ENCODE assay signal across 16 mouse cellular contexts in the genomic region with DNA sequence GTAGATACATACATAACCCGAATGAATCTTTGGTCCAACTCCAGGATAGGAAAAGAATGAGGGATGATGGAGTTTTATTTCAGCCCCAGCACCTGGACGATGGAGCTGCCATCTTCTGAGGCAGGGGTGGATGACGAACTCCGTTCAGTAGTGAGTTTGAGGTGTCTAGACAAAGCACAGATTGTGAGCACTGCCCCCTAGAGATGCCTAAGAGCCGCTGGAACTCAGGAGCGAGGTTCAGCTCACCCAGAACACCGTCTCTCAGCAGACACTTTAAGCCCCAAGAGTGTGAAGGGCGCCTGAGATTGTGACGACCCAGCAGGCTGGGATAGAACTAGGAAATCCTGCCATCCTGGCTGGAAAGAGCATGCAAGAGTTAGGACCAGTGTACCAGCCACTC. TPM values are rescaled to one million over a fixed set of nuclear protein-coding genes. Genes with fewer than 3 reads are reported as not detected.
A peak's percentile ranks its signal among the peaks of the same experiment; 100 is the strongest.
DNase-seq lines count a peak whose midpoint lies in the region; ATAC-seq and TF ChIP-seq lines count a peak whose summit lies in the region.
"Had no signal": no experiment of that assay in that cellular context is flagged by ENCODE, and none has a peak within 500 bp of the region (broad histone marks: within the 10 kb centered on the region; RNA-seq: fewer than 3 reads in every experiment).

No protein-coding gene starts in this region.

- no peak for TF ChIP-seq EP300 in lung, postnatal 0 days (IDR thresholded peaks at IDR 0.05)

- no peaks in the 10 kb centered on the region for H3K27me3 ChIP-seq in cerebellum, adult 2 months (ENCODE audit: control insufficient read depth, insufficient read depth, low read length)
- H3K27me3 ChIP-seq in hindbrain, embryonic 13.5 days, result peaks cover under 1% of the 10 kb centered on the region
- no peaks in the 10 kb centered on the region for H3K27me3 ChIP-seq in hindbrain, embryonic 11.5 days (ENCODE audit: control insufficient read depth, insufficient read depth, low read length)
- no peaks in the 10 kb centered on the region for H3K27me3 ChIP-seq in lung, postnatal 0 days (replicated peaks; ENCODE audit: insufficient read depth, low read length)
- no peaks in the 10 kb centered on the region for H3K27me3 ChIP-seq in embryonic facial prominence, embryonic 14.5 days (replicated peaks; ENCODE audit: control insufficient read depth, insufficient read depth, low read length)
- H3K27me3 ChIP-seq: neural tube, embryonic 15.5 days had no signal

- no peak overlapping the region for H3K4me3 ChIP-seq in cerebellum, adult 2 months (replicated peaks; ENCODE audit: insufficient read depth, low read depth, low read length)
- H3K4me3 ChIP-seq in hindbrain, embryonic 13.5 days, result no peak overlapping the region
- H3K4me3 ChIP-seq in hindbrain, embryonic 11.5 days (ENCODE audit: low read depth, low read length), result no peak overlapping the region
- no peak overlapping the region for H3K4me3 ChIP-seq in lung, postnatal 0 days (ENCODE audit: low read depth, low read length)
- no peak overlapping the region for H3K4me3 ChIP-seq in embryonic facial prominence, embryonic 14.5 days (ENCODE audit: low read depth, low read length)
- H3K4me3 ChIP-seq: liver, embryonic 13.5 days; neural tube, embryonic 15.5 days had no signal

- 26% methylated on average over 9 of the region's 9 CpGs for WGBS in cerebellum, adult 2 months
- 35% methylated on average over 9 of the region's 9 CpGs for WGBS in hindbrain, embryonic 13.5 days
- WGBS in hindbrain, embryonic 11.5 days, result 45% methylated on average over 9 of the region's 9 CpGs
- WGBS in lung, postnatal 0 days, result 40% methylated on average over 9 of the region's 9 CpGs
- WGBS in embryonic facial prominence, embryonic 14.5 days, result 34% methylated on average over 9 of the region's 9 CpGs

- peak; percentile 21; the same call in 1 of the 2 replicates for TF ChIP-seq CTCF in cerebellum, adult 2 months (IDR thresholded peaks at IDR 0.05; ENCODE audit: borderline replicate concordance, insufficient read depth, low read depth, low read length)
- TF ChIP-seq CTCF in lung, postnatal 0 days (IDR thresholded peaks at IDR 0.05), result peak; percentile 43; the same call in 1 of the 2 replicates

- peak overlapping the region; percentile 36; the same call in 1 of the 2 replicates for H3K9ac ChIP-seq in hindbrain, embryonic 13.5 days
- no peak overlapping the region for H3K9ac ChIP-seq in hindbrain, embryonic 11.5 days (ENCODE audit: low read depth, low read length)
- no peak overlapping the region for H3K9ac ChIP-seq in lung, postnatal 0 days (replicated peaks; ENCODE audit: low read depth)
- H3K9ac ChIP-seq in embryonic facial prominence, embryonic 14.5 days (ENCODE audit: low read depth, low read length), result 0 out of 2 replicates have a peak overlapping the region, but pooled peaks have one; percentile 10
- H3K9ac ChIP-seq: liver, embryonic 13.5 days; neural tube, embryonic 15.5 days had no signal

- TF ChIP-seq POLR2A in cerebellum, adult 2 months (IDR thresholded peaks at IDR 0.05; ENCODE audit: borderline replicate concordance, insufficient read depth, low read length), result no peak

- H3K9me3 ChIP-seq in hindbrain, embryonic 13.5 days, result no peaks in the 10 kb centered on the region
- no peaks in the 10 kb centered on the region for H3K9me3 ChIP-seq in hindbrain, embryonic 11.5 days (ENCODE audit: control insufficient read depth, low read length)
- H3K9me3 ChIP-seq in lung, postnatal 0 days (ENCODE audit: low read length), result no peaks in the 10 kb centered on the region
- no peaks in the 10 kb centered on the region for H3K9me3 ChIP-seq in embryonic facial prominence, embryonic 14.5 days (ENCODE audit: control insufficient read depth, low read length)
- H3K9me3 ChIP-seq: liver, embryonic 13.5 days; neural tube, embryonic 15.5 days had no signal

- peaks cover 17% of the 10 kb centered on the region for H3K36me3 ChIP-seq in hindbrain, embryonic 13.5 days
- no peaks in the 10 kb centered on the region for H3K36me3 ChIP-seq in hindbrain, embryonic 11.5 days (ENCODE audit: control insufficient read depth, insufficient read depth, low read length)
- no peaks in the 10 kb centered on the region for H3K36me3 ChIP-seq in lung, postnatal 0 days (ENCODE audit: insufficient read depth, low read length)
- peaks cover 9% of the 10 kb centered on the region; the same call in 1 of the 2 replicates for H3K36me3 ChIP-seq in embryonic facial prominence, embryonic 14.5 days (ENCODE audit: control insufficient read depth, insufficient read depth, low read length)

- no peak overlapping the region for H3K4me2 ChIP-seq in hindbrain, embryonic 13.5 days
- H3K4me2 ChIP-seq in hindbrain, embryonic 11.5 days (replicated peaks; ENCODE audit: low read depth, low read length), result no peak overlapping the region
- no peak overlapping the region for H3K4me2 ChIP-seq in lung, postnatal 0 days (replicated peaks; ENCODE audit: low read depth, low read length)
- H3K4me2 ChIP-seq in embryonic facial prominence, embryonic 14.5 days (ENCODE audit: low read depth, low read length), result no peak overlapping the region
- H3K4me2 ChIP-seq: liver, embryonic 13.5 days; neural tube, embryonic 15.5 days had no signal

- H3K27ac ChIP-seq in cerebellum, adult 2 months (ENCODE audit: insufficient read depth, low read length), result no peak overlapping the region
- no peak overlapping the region for H3K27ac ChIP-seq in hindbrain, embryonic 13.5 days
- no peak overlapping the region for H3K27ac ChIP-seq in hindbrain, embryonic 11.5 days (ENCODE audit: low read depth, low read length)
- no peak overlapping the region for H3K27ac ChIP-seq in lung, postnatal 0 days (ENCODE audit: low read length)
- H3K27ac ChIP-seq in embryonic facial prominence, embryonic 14.5 days (replicated peaks; ENCODE audit: low read depth, low read length), result no peak overlapping the region
- H3K27ac ChIP-seq: liver, embryonic 13.5 days; neural tube, embryonic 15.5 days had no signal

- H3K4me1 ChIP-seq in cerebellum, adult 2 months (ENCODE audit: control insufficient read depth, insufficient read depth, low read length), result peaks cover 5% of the 10 kb centered on the region; the same call in 1 of the 2 replicates
- peaks cover 36% of the 10 kb centered on the region for H3K4me1 ChIP-seq in hindbrain, embryonic 13.5 days (replicated peaks)
- no peaks in the 10 kb centered on the region; the same call in 1 of the 2 replicates for H3K4me1 ChIP-seq in hindbrain, embryonic 11.5 days (replicated peaks; ENCODE audit: control insufficient read depth, insufficient read depth, low read length)
- peaks cover 8% of the 10 kb centered on the region; the same call in 1 of the 2 replicates for H3K4me1 ChIP-seq in lung, postnatal 0 days (ENCODE audit: insufficient read depth, low read depth, low read length)
- H3K4me1 ChIP-seq in embryonic facial prominence, embryonic 14.5 days (ENCODE audit: control insufficient read depth, insufficient read depth, low read length), result no peaks in the 10 kb centered on the region; the same call in 1 of the 2 replicates

- ATAC-seq in hindbrain, embryonic 13.5 days (ENCODE audit: low FRiP score), result no peak
- ATAC-seq in hindbrain, embryonic 11.5 days (ENCODE audit: low FRiP score), result no peak
- ATAC-seq in lung, postnatal 0 days, result no peak
- no peak for ATAC-seq in embryonic facial prominence, embryonic 14.5 days (ENCODE audit: low read depth)
- ATAC-seq in inflammation-experienced regulatory T-cells, adult 6 months, result no peak
- ATAC-seq: hindbrain, embryonic 16.5 days had no signal

- DNase-seq in cerebellum, adult 2 months, result peak; percentile 11 to 29
- DNase-seq in cerebellum, postnatal 10 days, result no peak
- DNase-seq in hindbrain, embryonic 11.5 days (ENCODE audit: low spot score), result no peak
- no peak for DNase-seq in lung, postnatal 0 days (ENCODE audit: low spot score)
- DNase-seq in lung, postnatal 36 days, result no peak
- no peak for DNase-seq in embryonic facial prominence, embryonic 14.5 days (ENCODE audit: low spot score)
- DNase-seq: adrenal gland, adult 8-10 months; kidney, postnatal 25 days; liver, embryonic 13.5 days; right cerebral cortex, postnatal 25 days; thymus, postnatal 25 days had no signal

RNA-seq across cellular contexts. Expression of gene Irf2bp1, which starts 5.0 kb away (rescaled TPM):
- polyA plus RNA-seq in cerebellum, adult 2 months (2012; rRNA removed), result 37.7 and 41.5 TPM in 2 replicates
- polyA plus RNA-seq in hindbrain, embryonic 13.5 days (2015; fragmentation: Nextera tagmentation; extraction: Ambion mirVana), result 23.4 and 24.6 TPM in 2 replicates
- 25.2 and 26.0 TPM in 2 replicates for polyA plus RNA-seq in hindbrain, embryonic 11.5 days (2014; fragmentation: Nextera tagmentation; extraction: Ambion mirVana)
- 11.7 and 12.2 TPM in 2 replicates for polyA plus RNA-seq in lung, postnatal 0 days (2015; fragmentation: Nextera tagmentation; extraction: Ambion mirVana)
- polyA plus RNA-seq in embryonic facial prominence, embryonic 14.5 days (2014; fragmentation: Nextera tagmentation; extraction: Ambion mirVana), result 26.6 and 27.4 TPM in 2 replicates
- 1 to 10 TPM; 1.1 to 2.6 (median 1.9) TPM for polyA plus RNA-seq in inflammation-experienced regulatory T-cells, adult 6 months (2017; shearing (Covaris generic))

RNA-seq across cellular contexts. Expression of gene Mypop, which starts 7.8 kb away (rescaled TPM):
- 52.6 and 55.3 TPM in 2 replicates for polyA plus RNA-seq in cerebellum, adult 2 months (2012; rRNA removed)
- 4.8 and 5.2 TPM in 2 replicates for polyA plus RNA-seq in hindbrain, embryonic 13.5 days (2015; fragmentation: Nextera tagmentation; extraction: Ambion mirVana)
- polyA plus RNA-seq in hindbrain, embryonic 11.5 days (2014; fragmentation: Nextera tagmentation; extraction: Ambion mirVana), result 4.6 TPM in 2 replicates
- polyA plus RNA-seq in lung, postnatal 0 days (2015; fragmentation: Nextera tagmentation; extraction: Ambion mirVana), result 2.3 and 2.6 TPM in 2 replicates
- polyA plus RNA-seq in embryonic facial prominence, embryonic 14.5 days (2014; fragmentation: Nextera tagmentation; extraction: Ambion mirVana), result 4.0 and 4.2 TPM in 2 replicates
- 1 to 10 TPM; 2.1 to 2.7 (median 2.6) TPM for polyA plus RNA-seq in inflammation-experienced regulatory T-cells, adult 6 months (2017; shearing (Covaris generic))

RNA-seq across cellular contexts. Expression of gene Nanos2, which starts 11.6 kb away (rescaled TPM):
- polyA plus RNA-seq in cerebellum, adult 2 months (2012; rRNA removed), result 2.0 and 2.7 TPM in 2 replicates
- polyA plus RNA-seq in hindbrain, embryonic 13.5 days (2015; fragmentation: Nextera tagmentation; extraction: Ambion mirVana), result 0.75 and 1.1 TPM in 2 replicates
- polyA plus RNA-seq in hindbrain, embryonic 11.5 days (2014; fragmentation: Nextera tagmentation; extraction: Ambion mirVana), result 0.46 TPM in 1 of 2 replicates, not detected in the other
- polyA plus RNA-seq in lung, postnatal 0 days (2015; fragmentation: Nextera tagmentation; extraction: Ambion mirVana), result not detected in 2 replicates
- polyA plus RNA-seq in embryonic facial prominence, embryonic 14.5 days (2014; fragmentation: Nextera tagmentation; extraction: Ambion mirVana), result not detected in 2 replicates
- polyA plus RNA-seq in inflammation-experienced regulatory T-cells, adult 6 months (2017; shearing (Covaris generic)), result not detected
- polyA plus RNA-seq: C2C12; liver, embryonic 13.5 days had no signal

RNA-seq across cellular contexts. Expression of gene Foxa3, which starts 24.5 kb away (rescaled TPM):
- not detected in 2 replicates for polyA plus RNA-seq in cerebellum, adult 2 months (2012; rRNA removed)
- polyA plus RNA-seq in hindbrain, embryonic 13.5 days (2015; fragmentation: Nextera tagmentation; extraction: Ambion mirVana), result not detected in 2 replicates
- not detected in 2 replicates for polyA plus RNA-seq in hindbrain, embryonic 11.5 days (2014; fragmentation: Nextera tagmentation; extraction: Ambion mirVana)
- polyA plus RNA-seq in lung, postnatal 0 days (2015; fragmentation: Nextera tagmentation; extraction: Ambion mirVana), result 0.49 and 0.70 TPM in 2 replicates
- 0.56 and 1.6 TPM in 2 replicates for polyA plus RNA-seq in embryonic facial prominence, embryonic 14.5 days (2014; fragmentation: Nextera tagmentation; extraction: Ambion mirVana)
- not detected for polyA plus RNA-seq in inflammation-experienced regulatory T-cells, adult 6 months (2017; shearing (Covaris generic))
- polyA plus RNA-seq: hindbrain, embryonic 16.5 days had no signal

RNA-seq across cellular contexts. Expression of gene Sympk, which starts 25.3 kb away (rescaled TPM):
- polyA plus RNA-seq in cerebellum, adult 2 months (2012; rRNA removed), result 112 and 113 TPM in 2 replicates
- polyA plus RNA-seq in hindbrain, embryonic 13.5 days (2015; fragmentation: Nextera tagmentation; extraction: Ambion mirVana), result 29.7 and 30.1 TPM in 2 replicates
- 29.4 and 30.5 TPM in 2 replicates for polyA plus RNA-seq in hindbrain, embryonic 11.5 days (2014; fragmentation: Nextera tagmentation; extraction: Ambion mirVana)
- polyA plus RNA-seq in lung, postnatal 0 days (2015; fragmentation: Nextera tagmentation; extraction: Ambion mirVana), result 10.4 and 11.8 TPM in 2 replicates
- 23.6 and 23.8 TPM in 2 replicates for polyA plus RNA-seq in embryonic facial prominence, embryonic 14.5 days (2014; fragmentation: Nextera tagmentation; extraction: Ambion mirVana)
- 10 to 100 TPM in 1 of 3 experiments, 1 to 10 TPM in 2; 8.2 to 12.2 (median 9.2) TPM for polyA plus RNA-seq in inflammation-experienced regulatory T-cells, adult 6 months (2017; shearing (Covaris generic))

Comparison
In these comparisons a context has a peak if more than half of its experiments do, and no peak if none do; other contexts are left out.
1. DNase-seq: peak in cerebellum, adult 2 months (2 of 2); none in cerebellum, postnatal 10 days (0 of 2), hindbrain, embryonic 11.5 days (single experiment), lung, postnatal 0 days (single experiment), lung, postnatal 36 days (single experiment) and embryonic facial prominence, embryonic 14.5 days (single experiment).
2. H3K9ac ChIP-seq: peak in hindbrain, embryonic 13.5 days (single experiment) and embryonic facial prominence, embryonic 14.5 days (single experiment); none in hindbrain, embryonic 11.5 days (single experiment) and lung, postnatal 0 days (single experiment).